Mouse (Mus musculus): ENCODE measurements around the gene Rhobtb1. TPM values are rescaled to one million over a fixed set of nuclear protein-coding genes. Genes with fewer than 3 reads are reported as not detected.

The Rhobtb1 gene
- total RNA-seq, 1 experiment, result 2.7 TPM

- H3K4me1 ChIP-seq (ENCODE audit: control insufficient read depth in 2 of 2, insufficient read depth in 2 of 2, low read length in 2 of 2, poor library complexity in 1 of 2), result no peaks in the 10 kb centered on the region
- no peak for DNase-seq (ENCODE audit: low read depth, low spot score)
- TF ChIP-seq ZNF384 (IDR thresholded peaks at IDR 0.05; ENCODE audit: low read depth, low read length) (no peak), ZC3H11A (IDR thresholded peaks at IDR 0.05; ENCODE audit: borderline replicate concordance, low read depth, low read length) (no peak), HCFC1 (IDR thresholded peaks at IDR 0.05; ENCODE audit: borderline replicate concordance, insufficient read depth, low read length) (no peak), CHD2 (IDR thresholded peaks at IDR 0.05; ENCODE audit: low read depth, low read length) (no peak), MAFK (IDR thresholded peaks at IDR 0.05; ENCODE audit: insufficient read depth, low read depth, low read length) (no peak)
- in situ Hi-C loops (cut with MboI; ENCODE audit: low sequenced_read_pairs in 2 of 2, unreplicated experiment in 2 of 2), result no loop called here
- no peaks in the 10 kb centered on the region for H3K9me3 ChIP-seq (ENCODE audit: control insufficient read depth, insufficient read depth, low read depth, low read length)
- H3K9ac ChIP-seq (ENCODE audit: insufficient read depth, low read depth, low read length, poor library complexity, severe bottlenecking), result no peak overlapping the region
- H3K4me3 ChIP-seq (ENCODE audit: insufficient read depth in 1 of 2, low read depth in 1 of 2, low read length in 2 of 2, poor library complexity in 1 of 2, severe bottlenecking in 1 of 2), result no peak overlapping the region
- H3K27ac ChIP-seq (ENCODE audit: insufficient read depth, low read depth, low read length, poor library complexity, severe bottlenecking), result no peak overlapping the region
- H3K36me3 ChIP-seq (ENCODE audit: control insufficient read depth, insufficient read depth, low read length, poor library complexity, severe bottlenecking), result no peaks in the 10 kb centered on the region
Observed at GRCm38 (mm10) chr10:69107253-69107652, 44.0 kb upstream of the Rhobtb1 start.

- Histone ChIP-seq H3K9me3 (ENCODE audit: control insufficient read depth, insufficient read depth, low read depth, low read length) (no peaks in the 10 kb centered on the region), H3K9ac (ENCODE audit: insufficient read depth, low read depth, low read length, poor library complexity, severe bottlenecking) (no peak overlapping the region), H3K27ac (ENCODE audit: insufficient read depth, low read depth, low read length, poor library complexity, severe bottlenecking) (no peak overlapping the region), H3K36me3 (ENCODE audit: control insufficient read depth, insufficient read depth, low read length, poor library complexity, severe bottlenecking) (no peaks in the 10 kb centered on the region), H3K4me1 (ENCODE audit: control insufficient read depth in 2 of 2, insufficient read depth in 2 of 2, low read length in 2 of 2, poor library complexity in 1 of 2) (no peaks in the 10 kb centered on the region), H3K4me3 (ENCODE audit: insufficient read depth in 1 of 2, low read depth in 1 of 2, low read length in 2 of 2, poor library complexity in 1 of 2, severe bottlenecking in 1 of 2) (no peak overlapping the region)
- DNase-seq (ENCODE audit: low read depth, low spot score), result no peak
- in situ Hi-C loops (cut with MboI; ENCODE audit: low sequenced_read_pairs in 2 of 2, unreplicated experiment in 2 of 2), result no loop called here
- TF ChIP-seq ZC3H11A (IDR thresholded peaks at IDR 0.05; ENCODE audit: borderline replicate concordance, low read depth, low read length), result no peak
- TF ChIP-seq ZNF384 (IDR thresholded peaks at IDR 0.05; ENCODE audit: low read depth, low read length), result no peak
- no peak for TF ChIP-seq MAFK (IDR thresholded peaks at IDR 0.05; ENCODE audit: insufficient read depth, low read depth, low read length)
- TF ChIP-seq HCFC1 (IDR thresholded peaks at IDR 0.05; ENCODE audit: borderline replicate concordance, insufficient read depth, low read length), result no peak
- no peak for TF ChIP-seq CHD2 (IDR thresholded peaks at IDR 0.05; ENCODE audit: low read depth, low read length)
Observed at GRCm38 (mm10) chr10:69114384-69114783, 36.9 kb upstream of the Rhobtb1 start.

GRCm38 (mm10) chr10:69117996-69118395, 33.2 kb upstream of the Rhobtb1 start:
- in situ Hi-C loops (cut with MboI; ENCODE audit: low sequenced_read_pairs in 2 of 2, unreplicated experiment in 2 of 2), result no loop called here
- DNase-seq (ENCODE audit: low read depth, low spot score), result no peak
- no peaks in the 10 kb centered on the region for H3K4me1 ChIP-seq (ENCODE audit: control insufficient read depth in 2 of 2, insufficient read depth in 2 of 2, low read length in 2 of 2, poor library complexity in 1 of 2)
- peak; percentile 81 for TF ChIP-seq MAFK (IDR thresholded peaks at IDR 0.05; ENCODE audit: insufficient read depth, low read depth, low read length)
- no peak for TF ChIP-seq HCFC1 (IDR thresholded peaks at IDR 0.05; ENCODE audit: borderline replicate concordance, insufficient read depth, low read length)
- no peak for TF ChIP-seq ZC3H11A (IDR thresholded peaks at IDR 0.05; ENCODE audit: borderline replicate concordance, low read depth, low read length)
- H3K9ac ChIP-seq (ENCODE audit: insufficient read depth, low read depth, low read length, poor library complexity, severe bottlenecking), result no peak overlapping the region
- H3K4me3 ChIP-seq (ENCODE audit: insufficient read depth in 1 of 2, low read depth in 1 of 2, low read length in 2 of 2, poor library complexity in 1 of 2, severe bottlenecking in 1 of 2), result no peak overlapping the region
- no peak overlapping the region for H3K27ac ChIP-seq (ENCODE audit: insufficient read depth, low read depth, low read length, poor library complexity, severe bottlenecking)
- H3K9me3 ChIP-seq (ENCODE audit: control insufficient read depth, insufficient read depth, low read depth, low read length), result no peaks in the 10 kb centered on the region
- no peaks in the 10 kb centered on the region for H3K36me3 ChIP-seq (ENCODE audit: control insufficient read depth, insufficient read depth, low read length, poor library complexity, severe bottlenecking)

- in situ Hi-C loops (cut with MboI; ENCODE audit: low sequenced_read_pairs in 2 of 2, unreplicated experiment in 2 of 2), result no loop called here
Observed at GRCm38 (mm10) chr10:69118893-69119292, 32.3 kb upstream of the Rhobtb1 start.

GRCm38 (mm10) chr10:69119456-69119855, 31.8 kb upstream of the Rhobtb1 start:
- H3K4me1 ChIP-seq (ENCODE audit: control insufficient read depth in 2 of 2, insufficient read depth in 2 of 2, low read length in 2 of 2, poor library complexity in 1 of 2), result no peaks in the 10 kb centered on the region
- no peak overlapping the region for H3K27ac ChIP-seq (ENCODE audit: insufficient read depth, low read depth, low read length, poor library complexity, severe bottlenecking)
- DNase-seq (ENCODE audit: low read depth, low spot score), result no peak
- in situ Hi-C loops (cut with MboI; ENCODE audit: low sequenced_read_pairs in 2 of 2, unreplicated experiment in 2 of 2), result no loop called here
- H3K36me3 ChIP-seq (ENCODE audit: control insufficient read depth, insufficient read depth, low read length, poor library complexity, severe bottlenecking), result no peaks in the 10 kb centered on the region
- H3K9ac ChIP-seq (ENCODE audit: insufficient read depth, low read depth, low read length, poor library complexity, severe bottlenecking), result no peak overlapping the region
- H3K4me3 ChIP-seq (ENCODE audit: insufficient read depth in 1 of 2, low read depth in 1 of 2, low read length in 2 of 2, poor library complexity in 1 of 2, severe bottlenecking in 1 of 2), result no peak overlapping the region
- no peaks in the 10 kb centered on the region for H3K9me3 ChIP-seq (ENCODE audit: control insufficient read depth, insufficient read depth, low read depth, low read length)
- no peak for TF ChIP-seq CHD2 (IDR thresholded peaks at IDR 0.05; ENCODE audit: low read depth, low read length)
- no peak for TF ChIP-seq HCFC1 (IDR thresholded peaks at IDR 0.05; ENCODE audit: borderline replicate concordance, insufficient read depth, low read length)
- no peak for TF ChIP-seq MAFK (IDR thresholded peaks at IDR 0.05; ENCODE audit: insufficient read depth, low read depth, low read length)
- TF ChIP-seq ZNF384 (IDR thresholded peaks at IDR 0.05; ENCODE audit: low read depth, low read length), result no peak
- TF ChIP-seq ZC3H11A (IDR thresholded peaks at IDR 0.05; ENCODE audit: borderline replicate concordance, low read depth, low read length), result no peak

More at GRCm38 (mm10) chr10:69118893-69119292, 32.3 kb upstream of the Rhobtb1 start:
- no peak for TF ChIP-seq CHD2 (IDR thresholded peaks at IDR 0.05; ENCODE audit: low read depth, low read length)
- no peak for TF ChIP-seq MAFK (IDR thresholded peaks at IDR 0.05; ENCODE audit: insufficient read depth, low read depth, low read length)
- TF ChIP-seq ZNF384 (IDR thresholded peaks at IDR 0.05; ENCODE audit: low read depth, low read length), result no peak
- TF ChIP-seq HCFC1 (IDR thresholded peaks at IDR 0.05; ENCODE audit: borderline replicate concordance, insufficient read depth, low read length), result no peak
- no peak for TF ChIP-seq ZC3H11A (IDR thresholded peaks at IDR 0.05; ENCODE audit: borderline replicate concordance, low read depth, low read length)
- H3K9ac ChIP-seq (ENCODE audit: insufficient read depth, low read depth, low read length, poor library complexity, severe bottlenecking), result no peak overlapping the region
- no peaks in the 10 kb centered on the region for H3K36me3 ChIP-seq (ENCODE audit: control insufficient read depth, insufficient read depth, low read length, poor library complexity, severe bottlenecking)
- H3K4me3 ChIP-seq (ENCODE audit: insufficient read depth in 1 of 2, low read depth in 1 of 2, low read length in 2 of 2, poor library complexity in 1 of 2, severe bottlenecking in 1 of 2), result no peak overlapping the region
- no peaks in the 10 kb centered on the region for H3K4me1 ChIP-seq (ENCODE audit: control insufficient read depth in 2 of 2, insufficient read depth in 2 of 2, low read length in 2 of 2, poor library complexity in 1 of 2)
- no peak for DNase-seq (ENCODE audit: low read depth, low spot score)
- no peaks in the 10 kb centered on the region for H3K9me3 ChIP-seq (ENCODE audit: control insufficient read depth, insufficient read depth, low read depth, low read length)
- no peak overlapping the region for H3K27ac ChIP-seq (ENCODE audit: insufficient read depth, low read depth, low read length, poor library complexity, severe bottlenecking)

All from ES-E14 (cell line).